8 mouse cellular contexts compared by ENCODE assay signal in the genomic region with DNA sequence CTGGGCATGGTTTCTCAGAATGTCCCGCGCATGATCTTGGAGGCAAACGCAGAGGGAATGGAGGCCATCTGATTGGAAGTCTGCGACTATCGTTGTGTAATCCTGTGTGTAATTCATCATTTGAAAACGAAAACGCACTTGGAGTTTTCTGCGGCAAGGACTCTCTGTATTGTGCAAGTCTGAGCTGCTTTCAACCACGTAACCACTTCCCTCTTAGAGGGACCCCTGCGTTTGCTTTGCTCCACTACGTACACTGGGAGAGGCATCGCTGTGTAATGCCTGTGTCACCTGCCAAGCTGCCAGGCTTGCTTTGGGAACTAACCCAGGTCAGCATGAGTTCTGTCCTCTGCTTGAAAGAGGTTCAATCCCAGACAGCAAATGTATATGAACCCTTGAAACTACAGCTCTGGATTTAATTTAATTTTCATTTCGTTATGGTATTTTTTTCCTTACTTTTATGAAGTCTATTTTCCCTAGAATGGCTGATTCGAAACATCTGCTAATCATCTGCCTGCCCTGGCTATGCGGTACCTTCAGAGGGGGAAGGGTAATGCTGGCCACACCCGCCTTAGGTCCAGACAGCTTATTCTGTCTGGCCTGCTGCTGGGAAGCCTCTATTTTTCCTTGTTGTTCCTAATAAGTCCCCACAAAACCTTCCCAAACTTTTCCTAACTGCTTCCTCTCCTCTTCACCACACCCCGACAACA.
DNase-seq lines count a peak whose midpoint lies in the region; ATAC-seq and TF ChIP-seq lines count a peak whose summit lies in the region.

No protein-coding gene starts in this region.

- TF ChIP-seq RAD21 in MEL (IDR thresholded peaks at IDR 0.05; ENCODE audit: low read depth, low read length), result no peak

- H3K27ac ChIP-seq in heart, embryonic 11.5 days (ENCODE audit: low read depth, low read length), result no peak overlapping the region
- peak overlapping the region; percentile 18 for H3K27ac ChIP-seq in MEL (ENCODE audit: control insufficient read depth, low read depth, low read length)
- H3K27ac ChIP-seq in embryonic facial prominence, embryonic 13.5 days, result peak overlapping the region; percentile 85
- no peak overlapping the region for H3K27ac ChIP-seq in liver, embryonic 13.5 days

- no peaks in the 10 kb centered on the region for H3K36me3 ChIP-seq in heart, embryonic 11.5 days (ENCODE audit: control insufficient read depth, insufficient read depth, low read length)
- peaks cover 0 to 4% of the 10 kb centered on the region in 2 experiments; a peak in 1 of 4 replicates for H3K36me3 ChIP-seq in MEL (ENCODE audit: control insufficient read depth in 1 of 2, insufficient read depth in 2 of 2, low read length in 2 of 2)
- H3K36me3 ChIP-seq in embryonic facial prominence, embryonic 13.5 days, result no peaks in the 10 kb centered on the region
- no peaks in the 10 kb centered on the region for H3K36me3 ChIP-seq in liver, embryonic 13.5 days

- peak in 1 of 2 experiments; percentile 16; a peak in 2 of 4 replicates for TF ChIP-seq EP300 in MEL (IDR thresholded peaks at IDR 0.05; ENCODE audit: low read depth in 1 of 2, low read length in 2 of 2)

- intact Hi-C loops in heart, postnatal 10 days (cut with DNase I), result no loop called here

- H3K4me3 ChIP-seq in heart, embryonic 11.5 days (ENCODE audit: low read depth, low read length), result no peak overlapping the region
- peak overlapping the region; percentile 71 to 90 for H3K4me3 ChIP-seq in MEL (ENCODE audit: control insufficient read depth in 1 of 2, insufficient read depth in 1 of 2, low read depth in 2 of 2, low read length in 2 of 2)
- H3K4me3 ChIP-seq in embryonic facial prominence, embryonic 13.5 days, result peak overlapping the region; percentile 36
- H3K4me3 ChIP-seq in liver, embryonic 13.5 days (replicated peaks), result peak overlapping the region; percentile 4

- no peaks in the 10 kb centered on the region for H3K27me3 ChIP-seq in heart, embryonic 11.5 days (ENCODE audit: control insufficient read depth, insufficient read depth, low read length)
- H3K27me3 ChIP-seq in MEL (ENCODE audit: control insufficient read depth in 1 of 2, insufficient read depth in 2 of 2, low read length in 2 of 2), result no peaks in the 10 kb centered on the region
- no peaks in the 10 kb centered on the region for H3K27me3 ChIP-seq in embryonic facial prominence, embryonic 13.5 days
- no peaks in the 10 kb centered on the region for H3K27me3 ChIP-seq in liver, embryonic 13.5 days

- peak; percentile 1 to 2 for DNase-seq in heart, postnatal 10 days
- DNase-seq in MEL (ENCODE audit: low read depth, low spot score), result peak; percentile 84
- DNase-seq in liver, embryonic 13.5 days, result peak; percentile 9
- DNase-seq in right cerebral cortex, postnatal 4 days, result no peak
- no peak for DNase-seq in cerebellum, adult 11-12 months

- WGBS in heart, embryonic 11.5 days (ENCODE audit: insufficient replicate concordance), result 70% methylated on average over 17 of the region's 17 CpGs
- WGBS in embryonic facial prominence, embryonic 13.5 days, result 24% methylated on average over 17 of the region's 17 CpGs
- WGBS in liver, embryonic 13.5 days (ENCODE audit: insufficient replicate concordance), result 16% methylated on average over 17 of the region's 17 CpGs

- no peaks in the 10 kb centered on the region for H3K4me1 ChIP-seq in heart, embryonic 11.5 days (ENCODE audit: control insufficient read depth, insufficient read depth, low read length)
- peaks cover 0 to 2% of the 10 kb centered on the region in 2 experiments; a peak in 1 of 4 replicates for H3K4me1 ChIP-seq in MEL (ENCODE audit: control insufficient read depth in 1 of 2, insufficient read depth in 2 of 2, low read length in 2 of 2)
- peaks cover 10% of the 10 kb centered on the region for H3K4me1 ChIP-seq in embryonic facial prominence, embryonic 13.5 days
- H3K4me1 ChIP-seq in liver, embryonic 13.5 days (replicated peaks), result peaks cover 6% of the 10 kb centered on the region

- no peak for TF ChIP-seq CTCF in MEL (IDR thresholded peaks at IDR 0.05 in 2 of 3, conservative IDR thresholded peaks at IDR 0.05 in 1 of 3; ENCODE audit: control insufficient read depth in 1 of 3, insufficient read depth in 1 of 3, low read depth in 2 of 3, low read length in 3 of 3, poor library complexity in 1 of 3, severe bottlenecking in 1 of 3)

- no peaks in the 10 kb centered on the region for H3K9me3 ChIP-seq in heart, embryonic 11.5 days (replicated peaks; ENCODE audit: control insufficient read depth, low read length)
- no peaks in the 10 kb centered on the region for H3K9me3 ChIP-seq in MEL (replicated peaks; ENCODE audit: insufficient read depth, low read length)
- 0 out of 2 replicates have a peak, but pooled peaks cover 2% of the 10 kb centered on the region for H3K9me3 ChIP-seq in embryonic facial prominence, embryonic 13.5 days
- H3K9me3 ChIP-seq in liver, embryonic 13.5 days (replicated peaks), result no peaks in the 10 kb centered on the region

- H3K4me2 ChIP-seq in heart, embryonic 11.5 days, result no peak overlapping the region
- peak overlapping the region; percentile 57 for H3K4me2 ChIP-seq in embryonic facial prominence, embryonic 13.5 days
- H3K4me2 ChIP-seq in liver, embryonic 13.5 days, result peak overlapping the region; percentile 19

- no peak for ATAC-seq in heart, embryonic 11.5 days (replicated peaks; ENCODE audit: insufficient number of reproducible peaks, low FRiP score, low TSS enrichment)
- peak; percentile 81 for ATAC-seq in embryonic facial prominence, embryonic 13.5 days (ENCODE audit: insufficient number of reproducible peaks, insufficient read depth, low FRiP score, low TSS enrichment, low read depth)
- ATAC-seq in liver, embryonic 13.5 days (ENCODE audit: low read depth), result peak; percentile 74
- ATAC-seq in neutrophil, adult 5-6 weeks (ENCODE audit: extremely low read depth, insufficient number of reproducible peaks, low FRiP score, poor library complexity, severe bottlenecking), result peak; percentile 90

- TF ChIP-seq POLR2A in MEL (IDR thresholded peaks at IDR 0.05; ENCODE audit: control insufficient read depth in 1 of 2, insufficient read depth in 1 of 2, low read depth in 1 of 2, low read length in 2 of 2, poor library complexity in 1 of 2), result no peak

- H3K9ac ChIP-seq in heart, embryonic 11.5 days (ENCODE audit: low read depth, low read length), result no peak overlapping the region
- H3K9ac ChIP-seq in MEL (ENCODE audit: control insufficient read depth, low read depth, low read length, poor library complexity, severe bottlenecking), result peak overlapping the region; percentile 48
- H3K9ac ChIP-seq in embryonic facial prominence, embryonic 13.5 days, result peak overlapping the region; percentile 55; the same call in 1 of the 2 replicates
- H3K9ac ChIP-seq in liver, embryonic 13.5 days, result no peak overlapping the region

- no peaks in the 10 kb centered on the region for H3K79me2 ChIP-seq in MEL (ENCODE audit: control insufficient read depth, insufficient read depth, low read length, poor library complexity)

TF ChIP-seq in MEL, 35 proteins besides CTCF, POLR2A, EP300 and RAD21:
- no peak for TF ChIP-seq TAL1 (IDR thresholded peaks at IDR 0.05; ENCODE audit: low read length)
- TF ChIP-seq TCF12 (IDR thresholded peaks at IDR 0.05; ENCODE audit: low read depth, low read length), result no peak
- peak; percentile 11; the same call in 1 of the 2 replicates for TF ChIP-seq ETS1 (IDR thresholded peaks at IDR 0.05; ENCODE audit: low read depth, low read length)
- 0 out of 2 replicates have a peak, but pooled peaks have one; percentile 5 for TF ChIP-seq MAZ (IDR thresholded peaks at IDR 0.05; ENCODE audit: low read depth, low read length)
- no peak for TF ChIP-seq UBTF (IDR thresholded peaks at IDR 0.05; ENCODE audit: borderline replicate concordance, insufficient read depth, low read depth, low read length)
- no peak for TF ChIP-seq GATA1 (IDR thresholded peaks at IDR 0.05; ENCODE audit: low read depth, low read length)
- peak; percentile 56; the same call in 1 of the 2 replicates for TF ChIP-seq TBP (IDR thresholded peaks at IDR 0.05; ENCODE audit: low read depth, low read length)
- TF ChIP-seq ZKSCAN1 (IDR thresholded peaks at IDR 0.05; ENCODE audit: low read depth, low read length), result no peak
- TF ChIP-seq USF1 (IDR thresholded peaks at IDR 0.05; ENCODE audit: low read depth, low read length), result no peak
- no peak for TF ChIP-seq NRF1 (IDR thresholded peaks at IDR 0.05; ENCODE audit: insufficient read depth, low read depth, low read length, poor library complexity, severe bottlenecking)
- TF ChIP-seq MAX (IDR thresholded peaks at IDR 0.05; ENCODE audit: low read length), result no peak
- TF ChIP-seq SMC3 (IDR thresholded peaks at IDR 0.05; ENCODE audit: low read depth, low read length), result peak; percentile 4; the same call in 1 of the 2 replicates
- 0 out of 2 replicates have a peak, but pooled peaks have one; percentile 26 for TF ChIP-seq MXI1 (IDR thresholded peaks at IDR 0.05; ENCODE audit: low read depth, low read length)
- TF ChIP-seq SIN3A (IDR thresholded peaks at IDR 0.05; ENCODE audit: low read length), result no peak; the same call in 1 of the 2 replicates
- TF ChIP-seq POLR2AphosphoS5 (IDR thresholded peaks at IDR 0.05; ENCODE audit: borderline replicate concordance, low read depth, low read length), result no peak
- no peak for TF ChIP-seq E2F4 (IDR thresholded peaks at IDR 0.05; ENCODE audit: borderline replicate concordance, low read depth, low read length)
- TF ChIP-seq ZMIZ1 (IDR thresholded peaks at IDR 0.05; ENCODE audit: low read depth, low read length), result no peak
- 0 out of 2 replicates have a peak, but pooled peaks have one; percentile 40 for TF ChIP-seq CHD1 (IDR thresholded peaks at IDR 0.05; ENCODE audit: low read depth, low read length)
TF ChIP-seq in MEL: peak in this region for 6.

Comparison
In these comparisons a context has a peak if more than half of its experiments do, and no peak if none do; other contexts are left out.
1. DNase-seq: peak in heart, postnatal 10 days (2 of 2), MEL (single experiment) and liver, embryonic 13.5 days (single experiment); none in right cerebral cortex, postnatal 4 days (single experiment) and cerebellum, adult 11-12 months (single experiment).
2. H3K27ac ChIP-seq: peak in MEL (single experiment) and embryonic facial prominence, embryonic 13.5 days (single experiment); none in heart, embryonic 11.5 days (single experiment) and liver, embryonic 13.5 days (single experiment).
3. H3K9ac ChIP-seq: peak in MEL (single experiment) and embryonic facial prominence, embryonic 13.5 days (single experiment); none in heart, embryonic 11.5 days (single experiment) and liver, embryonic 13.5 days (single experiment).